Mouse (Mus musculus): ENCODE measurements around the gene Frmd7. TPM values are rescaled to one million over a fixed set of nuclear protein-coding genes. Genes with fewer than 3 reads are reported as not detected.
A peak's percentile ranks its signal among the peaks of the same experiment; 100 is the strongest.

Gene Frmd7
- 1 to 10 TPM in 1 of 2 experiments, under 1 TPM in 1; 0.44 to 1.1 TPM for total RNA-seq (2021)
- long read RNA-seq, experiment 1, partial matches to known transcripts = 0 of 1 reads
- long read RNA-seq, experiment 1, other reads (novel, unspliced or antisense) = 0 of 1 reads
- long read RNA-seq, experiment 2 = 0 reads

DNA sequence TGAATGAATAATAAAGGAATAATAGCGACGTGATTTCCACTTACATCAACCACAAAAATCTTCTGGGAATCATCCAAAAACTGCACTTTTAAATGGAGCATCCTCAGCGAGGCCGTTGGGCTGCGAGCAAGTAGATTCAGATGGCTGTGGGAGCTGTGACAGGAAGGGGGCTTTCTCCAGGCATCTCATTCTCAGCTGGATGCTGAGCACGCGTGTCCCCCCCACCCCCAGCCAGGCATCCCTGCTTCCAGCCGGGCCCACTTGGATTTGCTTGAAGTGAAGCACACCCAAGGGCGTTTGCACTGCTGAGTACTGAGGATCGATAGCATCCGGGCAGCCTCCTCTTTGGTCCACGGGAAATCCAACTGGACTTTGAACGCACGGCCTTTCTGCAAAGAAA, at the start of gene Frmd7:
Gene Frmd7, minus strand, starts transcription at position 101 of the 400 bp plus-strand sequence.
- intact Hi-C loops (cut with DNase I) = no loop called here
- no peak for DNase-seq (ENCODE audit: low spot score in 2 of 2)

DNA sequence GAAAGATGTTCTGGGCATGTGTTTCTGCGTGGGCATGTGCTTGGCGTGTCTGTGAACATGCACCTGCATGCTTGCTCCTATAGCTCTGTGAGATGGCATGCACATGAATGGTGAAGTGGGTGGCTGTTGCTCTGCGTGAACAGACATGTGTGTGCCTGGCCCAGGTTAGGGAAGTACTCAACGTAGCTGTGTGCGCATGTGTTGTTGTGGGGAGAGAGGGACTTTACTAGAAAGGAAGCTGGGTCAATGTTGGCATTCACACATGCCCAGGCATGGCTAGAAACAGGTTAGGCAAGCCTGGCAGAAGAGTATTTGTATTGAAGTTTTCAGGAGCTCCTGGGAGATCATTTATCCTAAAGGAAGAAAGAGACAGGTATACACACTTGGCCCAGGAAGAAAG, 48.8 kb upstream of the Frmd7 start:
- no peak for DNase-seq (ENCODE audit: low spot score in 2 of 2)
- intact Hi-C loops (cut with DNase I) = no loop called here

DNA sequence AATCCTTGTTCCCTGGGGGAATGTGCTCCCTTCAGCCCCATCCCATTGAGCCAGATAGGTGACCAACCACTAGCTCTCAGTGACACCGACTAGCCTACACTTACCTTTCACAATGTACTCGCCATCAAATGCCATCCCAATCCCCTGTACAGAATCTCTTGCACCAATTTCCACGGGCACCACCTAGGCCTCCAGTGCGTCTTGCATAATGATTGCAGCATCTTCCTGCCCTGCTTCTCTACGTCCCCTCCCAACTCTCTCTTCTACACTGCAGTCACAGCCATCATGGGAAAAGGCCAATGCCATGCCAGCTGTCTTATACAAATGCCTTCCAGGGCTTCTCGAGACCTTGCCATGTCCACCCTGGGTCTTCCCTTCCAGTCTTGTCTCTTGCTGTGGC, 47.4 kb upstream of the Frmd7 start:
- DNase-seq (ENCODE audit: low spot score in 2 of 2) = no peak
- intact Hi-C loops (cut with DNase I) = no loop called here

DNA sequence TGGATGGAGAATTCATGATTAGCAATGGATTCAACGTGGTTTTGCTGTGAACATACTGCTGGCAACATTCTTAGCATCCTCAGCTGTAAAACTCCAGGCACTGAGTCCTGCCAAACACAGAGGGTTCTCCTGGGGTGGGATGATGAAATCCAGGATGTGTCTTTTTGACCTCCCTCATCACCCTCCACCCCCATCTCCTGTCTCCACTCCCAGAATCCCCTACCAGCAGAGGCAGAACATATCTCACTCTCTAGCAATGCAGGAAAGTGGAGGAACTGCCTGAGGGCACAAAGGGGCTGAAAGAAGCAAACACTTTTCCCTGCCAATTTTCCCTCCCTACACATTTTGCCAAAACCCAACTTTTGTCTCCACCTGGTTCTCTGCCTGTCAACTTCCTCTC, 46.1 kb upstream of the Frmd7 start:
- intact Hi-C loops (cut with DNase I) = no loop called here

DNA sequence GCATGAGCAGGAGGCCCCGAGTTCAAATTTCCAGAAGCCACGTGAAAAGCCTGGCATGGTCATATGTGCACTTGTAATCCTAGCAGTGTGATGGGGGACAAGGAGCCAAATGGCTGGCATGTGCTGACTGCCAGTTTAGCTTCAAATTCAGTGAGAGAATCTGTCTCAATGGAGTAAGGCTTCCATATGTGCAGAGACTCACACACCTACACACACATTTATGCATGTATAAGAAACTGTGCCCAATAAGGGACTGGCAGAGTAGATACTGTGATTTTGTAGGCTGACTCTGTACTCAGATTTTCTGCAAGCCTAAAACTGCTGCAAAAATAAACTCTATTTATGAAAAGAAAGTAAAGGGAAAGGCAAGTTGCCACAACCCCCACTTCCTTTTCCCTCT, 35.9 kb upstream of the Frmd7 start:
- intact Hi-C loops (cut with DNase I) = no loop called here
- DNase-seq (ENCODE audit: low spot score in 2 of 2) = peak; percentile 4 to 23

More for the DNA sequence above, 46.1 kb upstream of the Frmd7 start:
- no peak for DNase-seq (ENCODE audit: low spot score in 2 of 2)

DNA sequence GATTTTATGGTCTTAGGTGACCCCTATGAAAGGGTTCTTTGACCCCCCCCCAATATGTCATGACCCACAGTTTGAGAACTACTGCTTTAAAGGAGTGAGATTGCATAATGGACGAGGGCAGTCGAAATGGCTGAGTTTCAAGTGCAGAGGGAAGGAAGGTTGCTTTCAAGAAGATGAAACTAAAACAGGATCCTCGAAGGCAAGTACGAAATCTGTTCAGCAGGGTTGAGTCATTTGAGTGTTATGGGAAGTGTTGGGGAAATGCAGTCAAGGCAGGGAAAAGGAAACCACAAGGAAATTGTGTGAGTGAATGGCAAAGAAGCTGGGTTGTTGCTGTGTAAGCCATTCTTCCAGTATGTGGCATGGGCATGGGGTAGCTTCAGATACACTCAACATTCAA, 29.6 kb upstream of the Frmd7 start:
- intact Hi-C loops (cut with DNase I) = no loop called here
- DNase-seq (ENCODE audit: low spot score in 2 of 2) = no peak

DNA sequence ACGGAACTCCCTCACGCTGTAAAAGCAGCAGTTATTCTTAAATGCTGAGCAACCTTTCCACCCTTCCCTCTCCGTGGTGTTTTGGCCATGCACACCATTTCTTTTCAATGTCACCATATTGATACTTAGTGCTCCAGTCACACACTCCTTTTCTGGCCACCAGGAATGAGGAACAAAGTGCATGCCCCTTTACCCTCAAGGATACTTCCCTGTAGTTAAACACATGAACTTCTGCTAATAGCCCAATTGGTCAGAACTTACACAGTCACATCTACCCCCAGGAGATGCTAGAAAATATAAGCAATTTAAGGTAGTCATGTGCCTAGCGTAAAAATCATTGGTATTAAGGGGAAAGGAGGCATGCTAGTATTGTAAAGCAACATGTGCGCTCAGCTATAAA, 27.4 kb upstream of the Frmd7 start:
- intact Hi-C loops (cut with DNase I) = no loop called here
- DNase-seq (ENCODE audit: low spot score in 2 of 2) = no peak

DNA sequence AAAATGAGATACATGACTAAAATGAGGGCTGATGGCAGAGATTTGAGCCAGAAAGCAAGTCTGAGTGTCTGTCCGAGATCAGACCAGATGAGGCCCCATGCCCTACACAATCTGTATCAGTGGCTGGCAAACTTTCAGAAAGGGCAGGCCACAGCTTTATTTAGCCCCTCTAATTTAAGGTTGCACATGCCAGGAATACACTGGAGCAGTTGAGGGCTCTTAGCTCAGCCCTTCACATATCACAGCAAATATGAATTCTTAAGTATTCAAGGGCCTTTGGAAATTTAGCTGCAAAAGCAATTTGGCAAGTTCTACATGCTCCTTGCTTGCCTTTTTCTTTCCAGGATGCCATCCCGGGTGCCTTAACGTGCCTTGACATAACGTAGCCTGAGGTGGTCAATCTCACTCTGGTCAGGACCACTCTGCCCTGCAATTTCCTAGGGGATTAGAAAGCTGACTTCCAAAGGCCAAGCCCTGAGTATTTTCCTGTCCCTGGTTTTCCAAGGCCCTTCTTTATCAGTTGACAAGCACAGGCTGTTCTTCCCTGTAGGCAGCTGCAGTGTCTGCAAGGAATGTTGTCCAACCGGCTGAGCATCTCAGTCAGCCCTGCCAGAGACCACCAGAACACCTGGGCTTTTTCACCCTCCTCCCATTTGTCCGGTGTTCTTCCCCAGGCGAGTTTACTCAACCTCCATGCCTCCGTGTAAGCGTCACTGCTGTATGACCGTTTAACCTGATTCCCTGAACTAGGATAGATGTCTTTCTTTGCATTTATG, 25.8 kb upstream of the Frmd7 start:
- intact Hi-C loops (cut with DNase I) = no loop called here

DNA sequence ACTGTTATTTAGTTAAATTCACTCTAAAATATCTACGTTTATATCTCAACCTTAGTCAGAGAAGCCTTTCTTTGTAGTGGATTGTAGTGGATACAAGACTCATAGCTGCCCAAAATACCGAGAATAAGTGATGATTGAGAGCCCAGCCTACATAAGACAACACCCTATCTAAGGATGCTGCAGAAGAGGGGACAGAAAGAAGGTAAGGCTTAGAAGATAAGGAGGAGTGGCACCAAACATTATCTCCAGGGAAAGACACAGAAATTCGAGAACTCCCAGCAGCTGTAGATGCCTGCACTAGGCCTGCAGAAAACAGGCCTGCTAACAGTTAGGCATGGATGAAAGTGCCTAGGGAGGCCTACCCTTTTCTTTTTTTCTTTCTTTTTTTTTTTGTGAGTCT, 22.6 kb upstream of the Frmd7 start:
- intact Hi-C loops (cut with DNase I) = no loop called here
- no peak for DNase-seq (ENCODE audit: low spot score in 2 of 2)

More for the DNA sequence above, 25.8 kb upstream of the Frmd7 start:
- DNase-seq (ENCODE audit: low spot score in 2 of 2) = no peak

DNA sequence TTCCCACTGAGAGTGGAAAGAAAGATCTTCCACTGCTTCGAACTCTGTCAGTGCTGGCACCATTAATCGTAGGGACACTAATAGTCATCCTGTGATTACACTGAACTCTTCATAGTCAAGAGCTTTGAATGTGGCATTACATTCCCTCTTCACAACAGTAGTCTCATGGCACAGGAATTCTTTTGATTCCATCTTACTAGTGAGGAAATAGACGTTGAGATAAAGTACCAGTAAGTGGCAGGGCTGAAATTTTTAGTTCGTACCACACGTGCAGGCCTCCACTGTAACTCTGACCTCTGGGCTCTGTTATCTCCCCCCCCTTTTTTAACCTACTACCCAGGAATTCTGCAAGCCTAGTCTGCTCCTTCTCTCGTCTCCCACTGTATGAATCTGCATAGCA, 20.4 kb upstream of the Frmd7 start:
- DNase-seq (ENCODE audit: low spot score in 2 of 2) = no peak
- intact Hi-C loops (cut with DNase I) = no loop called here

DNA sequence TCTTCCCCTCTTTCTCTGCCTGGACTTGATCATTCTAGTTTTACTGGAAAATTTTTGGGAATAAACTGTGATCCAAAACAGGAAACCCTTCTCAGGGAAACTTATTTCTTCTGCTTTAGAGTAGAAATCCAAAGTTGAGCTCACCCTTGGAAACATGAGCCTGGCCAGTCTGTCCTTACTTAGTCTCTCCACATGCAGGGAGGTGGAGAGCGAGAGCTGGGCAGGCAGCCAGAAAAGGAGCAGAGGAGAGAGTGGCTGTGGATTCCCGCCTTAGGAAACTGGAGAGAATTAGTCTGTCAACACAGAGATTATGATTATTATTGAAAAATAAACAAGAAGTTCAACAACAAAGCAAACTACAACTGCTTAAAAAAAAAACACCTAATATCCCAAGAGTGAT, 6.1 kb upstream of the Frmd7 start:
- DNase-seq (ENCODE audit: low spot score in 2 of 2) = peak in 1 of 2 experiments; percentile 11
- intact Hi-C loops (cut with DNase I) = no loop called here

DNA sequence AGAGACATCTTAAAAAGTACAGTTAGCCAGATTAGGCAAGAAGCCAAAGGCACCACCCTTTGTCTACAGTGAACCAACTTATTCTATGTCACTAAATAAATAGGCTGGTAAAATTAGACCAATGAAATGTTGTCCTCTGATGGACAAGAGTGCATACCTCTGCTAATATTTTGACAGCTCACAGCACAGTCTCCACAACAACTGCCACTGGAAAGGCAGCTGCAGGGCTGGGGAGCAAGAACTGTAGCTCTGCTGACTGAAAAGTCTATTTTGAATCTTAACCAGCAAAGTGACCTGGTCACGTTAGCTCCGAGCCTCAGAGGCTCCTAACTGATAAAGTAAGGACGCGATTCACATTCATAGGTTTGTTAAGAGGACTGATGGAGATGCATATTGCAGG, 5.6 kb upstream of the Frmd7 start:
- no peak for DNase-seq (ENCODE audit: low spot score in 2 of 2)
- intact Hi-C loops (cut with DNase I) = no loop called here

DNA sequence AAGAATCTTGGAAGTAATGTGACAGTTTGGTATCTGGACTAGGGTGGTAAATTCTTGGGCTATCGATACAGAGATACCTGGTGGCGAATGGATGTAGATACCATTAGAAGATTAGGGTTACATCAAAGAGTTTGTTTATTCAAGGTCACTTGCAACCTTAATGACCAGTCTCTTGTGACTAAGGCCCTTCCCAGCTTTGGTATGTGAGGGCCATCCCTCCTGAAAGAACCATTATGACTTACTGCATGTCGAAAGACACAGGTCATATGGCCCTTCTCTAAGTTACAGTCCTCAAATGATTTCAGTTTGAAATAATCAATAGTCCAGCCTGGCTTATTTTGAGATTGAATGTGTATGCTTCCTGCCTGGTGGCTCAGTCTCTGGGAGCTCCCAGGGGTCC, 5.4 kb downstream of the Frmd7 start:
- DNase-seq (ENCODE audit: low spot score in 2 of 2) = no peak
- intact Hi-C loops (cut with DNase I) = no loop called here

DNA sequence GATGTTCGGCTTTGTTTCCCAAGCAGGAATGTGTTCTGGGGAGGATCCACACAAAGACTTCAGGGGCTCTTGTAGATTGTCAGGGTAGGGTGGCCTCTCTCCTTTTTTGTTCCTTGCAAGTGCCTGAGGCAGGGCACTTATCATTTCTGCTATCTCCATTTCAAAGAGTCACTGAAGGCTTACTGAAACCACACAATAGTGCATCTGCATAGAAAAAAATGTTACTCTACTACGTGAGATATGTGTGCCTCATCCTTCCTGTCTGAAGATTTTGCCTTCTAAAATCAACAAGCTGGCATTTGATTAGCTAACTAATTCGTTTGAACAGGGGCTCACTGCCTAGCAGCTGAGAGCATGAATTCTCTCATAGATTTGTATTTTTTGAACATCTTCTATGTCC, 12.2 kb downstream of the Frmd7 start:
- DNase-seq (ENCODE audit: low spot score in 2 of 2) = no peak
- intact Hi-C loops (cut with DNase I) = no loop called here

DNA sequence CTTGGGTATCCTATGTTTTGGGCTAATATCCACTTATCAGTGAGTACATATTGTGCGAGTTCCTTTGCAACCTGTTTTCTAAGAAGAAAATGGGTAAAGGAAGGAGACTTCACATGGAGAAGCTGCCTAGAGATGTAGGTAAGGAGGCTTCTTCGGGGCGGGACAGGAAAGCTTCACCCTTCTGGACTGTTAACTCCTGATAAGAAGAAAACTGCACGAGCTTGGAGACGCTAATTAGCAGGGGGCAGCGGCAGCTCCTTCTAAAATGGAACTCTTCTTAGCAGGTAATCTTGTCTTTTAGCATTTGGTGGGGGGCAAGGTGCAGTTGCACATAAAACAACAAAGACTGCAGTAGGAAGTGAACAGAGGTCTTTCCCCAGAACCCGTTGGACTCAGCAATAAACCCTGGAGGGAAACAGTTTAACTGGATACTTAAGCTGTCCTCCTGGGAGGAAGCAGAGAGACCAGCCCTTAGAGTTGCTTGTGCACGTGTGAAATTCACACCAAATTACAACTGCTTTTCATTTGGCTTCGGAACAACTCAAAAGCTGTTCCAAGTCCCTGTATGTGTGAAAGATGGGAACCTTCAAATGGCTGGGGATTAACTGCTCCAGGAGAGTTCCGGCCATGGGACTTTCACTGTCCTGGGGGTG, 15.5 kb downstream of the Frmd7 start:
- intact Hi-C loops (cut with DNase I) = no loop called here
- no peak for DNase-seq (ENCODE audit: low spot score in 2 of 2)

DNA sequence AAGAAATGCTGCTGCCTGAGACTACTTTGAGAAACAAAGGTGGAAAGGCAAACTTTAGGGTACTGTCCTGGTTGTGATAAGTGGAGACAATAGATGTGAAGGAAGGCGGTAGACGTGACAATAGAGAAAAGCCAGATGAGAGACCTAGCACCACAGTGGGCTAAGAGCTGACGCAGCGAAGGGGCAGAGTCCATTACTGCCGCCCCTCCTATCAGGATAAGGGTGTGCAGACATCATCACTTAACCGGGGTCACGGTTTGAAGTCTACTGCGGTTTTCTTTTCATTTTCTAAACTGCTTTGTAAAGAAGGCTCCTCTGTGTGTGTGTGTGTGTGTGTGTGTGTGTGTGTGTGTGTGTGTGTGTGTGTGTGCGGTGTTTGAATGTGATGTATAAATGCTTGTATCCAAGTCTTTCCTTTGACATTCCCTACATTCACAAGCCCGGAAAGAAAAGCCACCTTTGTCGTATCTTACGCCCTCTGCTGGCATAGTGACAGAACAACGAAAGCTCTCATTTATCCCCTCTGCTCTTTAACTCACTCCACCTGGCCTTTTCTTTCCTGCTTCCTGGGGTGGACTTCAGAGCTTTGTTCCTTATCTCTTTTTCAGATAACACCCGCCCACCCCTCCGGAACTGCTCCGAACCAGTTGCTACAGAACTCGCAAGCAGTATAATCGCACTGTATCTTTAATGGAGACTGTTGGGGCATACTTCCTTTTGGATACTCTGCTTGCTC, 17.7 kb downstream of the Frmd7 start:
- peak; percentile 3 to 9 for DNase-seq (ENCODE audit: low spot score in 2 of 2)
- intact Hi-C loops (cut with DNase I) = no loop called here

DNA sequence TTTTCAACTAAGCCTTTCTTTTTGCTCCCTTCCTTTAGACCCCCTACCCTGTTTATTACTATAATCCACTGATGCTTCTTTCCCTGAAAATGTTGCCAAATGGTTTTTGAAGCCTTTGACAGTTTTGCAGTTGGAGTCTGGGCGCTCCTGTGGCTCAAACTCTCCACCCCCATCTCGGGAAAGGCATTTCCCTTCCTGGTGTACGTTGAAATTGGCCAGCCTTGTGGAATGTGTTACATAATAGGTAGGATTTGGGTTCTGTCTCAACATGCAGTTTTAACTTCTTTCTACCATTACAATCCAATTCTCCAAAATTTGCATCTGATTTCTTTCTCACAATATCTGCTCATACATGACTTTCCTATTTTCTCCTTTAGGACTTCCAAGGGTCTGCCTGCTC, 23.8 kb downstream of the Frmd7 start:
- no peak for DNase-seq (ENCODE audit: low spot score in 2 of 2)
- intact Hi-C loops (cut with DNase I) = no loop called here

DNA sequence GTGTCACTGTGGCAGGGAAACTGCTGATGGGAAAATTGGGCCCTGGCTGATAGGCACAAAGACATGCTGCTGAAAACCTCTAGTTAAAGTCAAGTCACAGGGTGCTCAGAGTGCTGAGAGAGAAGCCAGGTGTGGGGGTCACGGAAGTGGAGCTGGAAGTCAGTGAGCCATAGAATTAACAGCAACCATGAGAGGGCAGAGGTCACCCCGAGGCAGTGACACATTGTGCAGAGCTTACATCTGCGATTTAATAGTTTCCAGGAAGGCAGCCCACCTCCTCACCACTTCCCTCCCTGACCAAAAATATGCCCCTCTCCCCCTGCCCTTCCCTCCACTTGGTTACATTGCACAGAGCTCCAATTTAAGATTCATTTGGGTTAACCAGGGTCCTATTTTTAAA, 25.1 kb downstream of the Frmd7 start:
- intact Hi-C loops (cut with DNase I) = no loop called here
- no peak for DNase-seq (ENCODE audit: low spot score in 2 of 2)

DNA sequence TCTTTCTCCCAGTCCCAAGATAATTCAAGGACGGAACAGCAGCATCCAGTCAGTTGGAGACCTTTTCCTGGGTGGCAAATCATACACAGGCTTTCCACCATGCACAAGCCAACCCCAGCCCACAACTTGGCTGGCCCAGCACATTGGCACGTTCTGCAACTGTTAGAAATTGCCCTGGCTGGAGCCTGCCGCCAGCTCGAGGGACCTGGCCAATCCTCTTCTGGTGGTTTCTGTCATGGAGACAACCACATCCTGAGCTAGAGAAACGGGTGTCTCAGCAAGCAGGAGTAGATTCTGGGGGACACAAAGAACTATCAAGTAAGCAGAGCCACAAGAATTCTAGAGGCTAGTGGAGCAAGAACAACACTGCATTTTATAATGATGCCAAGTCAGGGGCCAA, 32.6 kb downstream of the Frmd7 start:
- DNase-seq (ENCODE audit: low spot score in 2 of 2) = no peak
- intact Hi-C loops (cut with DNase I) = no loop called here

DNA sequence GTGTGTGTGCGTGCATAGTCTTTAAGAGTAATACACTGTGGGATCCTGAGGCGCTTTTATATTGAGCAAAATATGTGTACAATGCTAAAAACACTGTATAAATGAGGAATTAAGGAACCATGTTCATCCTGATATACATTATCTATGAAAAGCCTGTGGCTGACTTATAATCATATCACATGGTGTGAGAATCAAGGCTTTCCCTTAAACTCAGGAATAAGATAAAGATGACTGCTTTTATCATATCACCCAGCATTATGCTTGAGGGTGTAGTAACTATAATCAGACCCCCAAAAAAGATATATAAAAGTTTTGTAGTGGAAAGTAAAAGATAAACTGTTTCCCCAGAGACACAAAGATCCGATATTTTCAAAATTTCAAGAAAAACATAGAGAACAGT, 39.0 kb downstream of the Frmd7 start:
- no peak for DNase-seq (ENCODE audit: low spot score in 2 of 2)

More for the DNA sequence above, 39.0 kb downstream of the Frmd7 start:
- intact Hi-C loops (cut with DNase I) = no loop called here

Measured in left cerebral cortex, postnatal 14 days (tissue).